Mouse (Mus musculus) stomach, embryonic 16.5 days (tissue): ENCODE results near the gene Brd2. TPM values are rescaled to one million over a fixed set of nuclear protein-coding genes. Genes with fewer than 3 reads are reported as not detected.

Experiments used
- ATAC-seq: fragments of 200-750 bp; cut with Nextera tagmentation; 2 replicates; pipeline ENCODE4 v1.8.0; 2017; ENCODE audit warnings: moderate number of reproducible peaks, moderate TSS enrichment; ENCODE audit not compliant: insufficient read depth, low FRiP score
- H3K27ac ChIP-seq: fragments of 300-500 bp; sonication (generic); 2 replicates; pipeline ENCODE4 v1.5.1; 2014; ENCODE audit warnings: low read length
- H3K27me3 ChIP-seq: fragments of 300-500 bp; sonication (generic); 2 replicates; pipeline ENCODE4 v1.6.1; 2014; ENCODE audit warnings: low read length, control low read depth, mixed read lengths; ENCODE audit not compliant: control insufficient read depth, insufficient read depth
- H3K36me3 ChIP-seq: fragments of 300-500 bp; sonication (generic); 2 replicates; pipeline ENCODE4 v1.6.1; 2014; ENCODE audit warnings: low read length; ENCODE audit not compliant: control insufficient read depth, insufficient read depth
- H3K4me1 ChIP-seq: fragments of 300-500 bp; sonication (generic); 2 replicates; pipeline ENCODE4 v1.6.1; 2014; ENCODE audit warnings: low read length, control low read depth, mixed read lengths; ENCODE audit not compliant: control insufficient read depth, insufficient read depth
- H3K4me2 ChIP-seq: fragments of 300-500 bp; sonication (generic); 2 replicates; pipeline ENCODE4 v1.6.1; 2014; ENCODE audit warnings: low read depth, low read length, mixed read lengths
- H3K4me3 ChIP-seq: fragments of 300-500 bp; sonication (generic); replicated peaks from 2 replicates; pipeline ENCODE4 v1.5.1; 2014; ENCODE audit warnings: mild to moderate bottlenecking, low read length
- H3K9ac ChIP-seq: fragments of 300-500 bp; sonication (generic); 2 replicates; pipeline ENCODE4 v1.6.1; 2014; ENCODE audit warnings: low read length
- H3K9me3 ChIP-seq: fragments of 300-500 bp; sonication (generic); replicated peaks from 2 replicates; pipeline ENCODE4 v1.6.1; 2016; ENCODE audit warnings: low read length, control low read depth; ENCODE audit not compliant: control insufficient read depth
- WGBS: fragments of 180-500 bp; shearing (Covaris S2); extraction: QIAGEN DNeasy Blood & Tissue Kit; methylation state at CpG from one replicate; pipeline ENCODE4 v1.1.7; 2014; 5-methylcytosine and 5-hydroxymethylcytosine counted together
- polyA plus RNA-seq: library from polyadenylated mRNA; unstranded; fragments of >200 nt; fragmentation: Nextera tagmentation; extraction: Ambion mirVana; gene quantifications from 2 replicates; pipeline ENCODE4 v1.2.1, GENCODE M21; 2015

The Brd2 gene
- polyA plus RNA-seq, 1 experiment from 2014 or later, result 71.9 TPM

GRCm38 (mm10) chr17:34109038-34109805 lies 13.2 kb downstream of the Brd2 start:
- Histone ChIP-seq H3K4me3 (no peak overlapping the region), H3K27me3 (no peaks in the 10 kb centered on the region), H3K27ac (no peak overlapping the region; the same call in 1 of the 2 replicates), H3K9ac (no peak overlapping the region), H3K4me2 (no peak overlapping the region), H3K9me3 (no peaks in the 10 kb centered on the region), H3K36me3 (peaks cover 32% of the 10 kb centered on the region), H3K4me1 (no peaks in the 10 kb centered on the region)
- no peak for ATAC-seq
- WGBS, result 76% methylated on average over 14 of the region's 14 CpGs

- Histone ChIP-seq H3K9ac (no peak overlapping the region), H3K9me3 (no peaks in the 10 kb centered on the region), H3K27ac (no peak overlapping the region), H3K4me1 (no peaks in the 10 kb centered on the region), H3K4me3 (no peak overlapping the region), H3K36me3 (peaks cover 25% of the 10 kb centered on the region), H3K4me2 (no peak overlapping the region), H3K27me3 (no peaks in the 10 kb centered on the region)
- 72% methylated on average over 5 of the region's 6 CpGs for WGBS
- no peak for ATAC-seq
Measured at GRCm38 (mm10) chr17:34108460-34108859, 14.0 kb downstream of the Brd2 start.

- H3K27me3 ChIP-seq, result no peaks in the 10 kb centered on the region
- H3K36me3 ChIP-seq, result peaks cover 13% of the 10 kb centered on the region
- H3K4me1 ChIP-seq, result no peaks in the 10 kb centered on the region
- H3K9ac ChIP-seq, result no peak overlapping the region
- no peak overlapping the region for H3K4me3 ChIP-seq
- H3K27ac ChIP-seq, result no peak overlapping the region
- H3K4me2 ChIP-seq, result no peak overlapping the region
- no peak for ATAC-seq
- H3K9me3 ChIP-seq, result no peaks in the 10 kb centered on the region
- 80% methylated on average over 7 of the region's 7 CpGs for WGBS
Measured at GRCm38 (mm10) chr17:34107109-34107867, 15.1 kb downstream of the Brd2 start.

- ATAC-seq, result no peak
- Histone ChIP-seq H3K27ac (no peak overlapping the region), H3K4me2 (no peak overlapping the region), H3K9ac (no peak overlapping the region), H3K9me3 (no peaks in the 10 kb centered on the region), H3K36me3 (peaks cover 6% of the 10 kb centered on the region; the same call in 1 of the 2 replicates), H3K4me3 (no peak overlapping the region), H3K27me3 (no peaks in the 10 kb centered on the region), H3K4me1 (peaks cover 2% of the 10 kb centered on the region; the same call in 1 of the 2 replicates)
- WGBS, result 82% methylated on average over 7 of the region's 7 CpGs
Measured at GRCm38 (mm10) chr17:34106555-34106954, 15.9 kb downstream of the Brd2 start.

- Histone ChIP-seq H3K36me3 (no peaks in the 10 kb centered on the region), H3K4me3 (no peak overlapping the region), H3K9me3 (no peaks in the 10 kb centered on the region), H3K27ac (no peak overlapping the region), H3K9ac (no peak overlapping the region), H3K27me3 (no peaks in the 10 kb centered on the region), H3K4me1 (peaks cover 2% of the 10 kb centered on the region; the same call in 1 of the 2 replicates), H3K4me2 (no peak overlapping the region)
- no peak for ATAC-seq
- WGBS, result 61% methylated on average over 9 of the region's 9 CpGs
Measured at GRCm38 (mm10) chr17:34104804-34105203, 17.6 kb downstream of the Brd2 start.

- ATAC-seq, result no peak
- no peak overlapping the region for H3K27ac ChIP-seq
- 65% methylated on average over 6 of the region's 6 CpGs for whole genome bisulfite sequencing
Measured at GRCm38 (mm10) chr17:34102831-34103230, 19.6 kb downstream of the Brd2 start.

GRCm38 (mm10) chr17:34101604-34102032 lies 20.8 kb downstream of the Brd2 start:
- H3K9me3 ChIP-seq, result no peaks in the 10 kb centered on the region
- H3K4me3 ChIP-seq, result peak overlapping the region; percentile 28
- H3K36me3 ChIP-seq, result no peaks in the 10 kb centered on the region
- H3K4me1 ChIP-seq, result peaks cover 11% of the 10 kb centered on the region
- H3K4me2 ChIP-seq, result peak overlapping the region; percentile 48; the same call in 1 of the 2 replicates
- no peak overlapping the region for H3K27ac ChIP-seq
- peak; percentile 68; the same call in 1 of the 2 replicates for ATAC-seq
- 9% methylated on average over 12 of the region's 12 CpGs for WGBS
- no peaks in the 10 kb centered on the region for H3K27me3 ChIP-seq
- H3K9ac ChIP-seq, result peak overlapping the region; percentile 55

More at GRCm38 (mm10) chr17:34102831-34103230, 19.6 kb downstream of the Brd2 start:
- H3K9me3 ChIP-seq, result no peaks in the 10 kb centered on the region
- no peak overlapping the region for H3K4me2 ChIP-seq
- H3K9ac ChIP-seq, result no peak overlapping the region
- peaks cover 11% of the 10 kb centered on the region for H3K4me1 ChIP-seq
- H3K27me3 ChIP-seq, result no peaks in the 10 kb centered on the region
- no peaks in the 10 kb centered on the region for H3K36me3 ChIP-seq
- no peak overlapping the region for H3K4me3 ChIP-seq

GRCm38 (mm10) chr17:34101185-34101584 lies 21.2 kb downstream of the Brd2 start:
- Histone ChIP-seq H3K4me3 (no peak overlapping the region), H3K36me3 (no peaks in the 10 kb centered on the region), H3K9ac (no peak overlapping the region), H3K9me3 (no peaks in the 10 kb centered on the region), H3K27ac (no peak overlapping the region), H3K4me2 (no peak overlapping the region), H3K4me1 (peaks cover 11% of the 10 kb centered on the region), H3K27me3 (no peaks in the 10 kb centered on the region)
- peak; percentile 21; the same call in 1 of the 2 replicates for ATAC-seq
- 28% methylated on average over 5 of the region's 5 CpGs for WGBS

GRCm38 (mm10) chr17:34099531-34099930 lies 22.9 kb downstream of the Brd2 start:
- Histone ChIP-seq H3K36me3 (no peaks in the 10 kb centered on the region), H3K27me3 (no peaks in the 10 kb centered on the region), H3K4me2 (no peak overlapping the region), H3K9me3 (no peaks in the 10 kb centered on the region), H3K9ac (no peak overlapping the region), H3K4me1 (peaks cover 11% of the 10 kb centered on the region), H3K4me3 (no peak overlapping the region), H3K27ac (no peak overlapping the region)
- no peak for ATAC-seq
- 38% methylated on average over 5 of the region's 5 CpGs for WGBS
